Mouse (Mus musculus): Measurements from ENCODE around the gene Crybb1. TPM values are rescaled to one million over a fixed set of nuclear protein-coding genes. Genes with fewer than 3 reads are reported as not detected.

The Crybb1 gene
- total RNA-seq, 2 experiments from 2014 or later: 1.6 to 3.7 TPM

GRCm38 (mm10) chr5:112241849-112242248 is 13.8 kb upstream of the Crybb1 start:
- no peak for TF ChIP-seq CTCF (IDR thresholded peaks at IDR 0.05)
- intact Hi-C loops (cut with DNase I): loop anchor here (5.0 kb wide), 1 partner anchor 35 kb away; the partner anchor contains the start of gene Tpst2
- Histone ChIP-seq H3K27ac (no peak overlapping the region), H3K4me3 (no peak overlapping the region)
- no peak for DNase-seq

GRCm38 (mm10) chr5:112242361-112242778 is 13.2 kb upstream of the Crybb1 start:
- no peak for TF ChIP-seq CTCF (IDR thresholded peaks at IDR 0.05)
- no peak overlapping the region for H3K27ac ChIP-seq
- DNase-seq: no peak
- intact Hi-C loops (cut with DNase I): loop anchor here (5.0 kb wide), 1 partner anchor 35 kb away; the partner anchor contains the start of gene Tpst2
- no peak overlapping the region for H3K4me3 ChIP-seq

GRCm38 (mm10) chr5:112243041-112243440 is 12.6 kb upstream of the Crybb1 start:
- Histone ChIP-seq H3K27ac (no peak overlapping the region), H3K4me3 (no peak overlapping the region)
- no peak for TF ChIP-seq CTCF (IDR thresholded peaks at IDR 0.05)
- intact Hi-C loops (cut with DNase I): loop anchor here (5.0 kb wide), 1 partner anchor 34 kb away; the partner anchor contains the start of gene Tpst2
- no peak for DNase-seq

DNA sequence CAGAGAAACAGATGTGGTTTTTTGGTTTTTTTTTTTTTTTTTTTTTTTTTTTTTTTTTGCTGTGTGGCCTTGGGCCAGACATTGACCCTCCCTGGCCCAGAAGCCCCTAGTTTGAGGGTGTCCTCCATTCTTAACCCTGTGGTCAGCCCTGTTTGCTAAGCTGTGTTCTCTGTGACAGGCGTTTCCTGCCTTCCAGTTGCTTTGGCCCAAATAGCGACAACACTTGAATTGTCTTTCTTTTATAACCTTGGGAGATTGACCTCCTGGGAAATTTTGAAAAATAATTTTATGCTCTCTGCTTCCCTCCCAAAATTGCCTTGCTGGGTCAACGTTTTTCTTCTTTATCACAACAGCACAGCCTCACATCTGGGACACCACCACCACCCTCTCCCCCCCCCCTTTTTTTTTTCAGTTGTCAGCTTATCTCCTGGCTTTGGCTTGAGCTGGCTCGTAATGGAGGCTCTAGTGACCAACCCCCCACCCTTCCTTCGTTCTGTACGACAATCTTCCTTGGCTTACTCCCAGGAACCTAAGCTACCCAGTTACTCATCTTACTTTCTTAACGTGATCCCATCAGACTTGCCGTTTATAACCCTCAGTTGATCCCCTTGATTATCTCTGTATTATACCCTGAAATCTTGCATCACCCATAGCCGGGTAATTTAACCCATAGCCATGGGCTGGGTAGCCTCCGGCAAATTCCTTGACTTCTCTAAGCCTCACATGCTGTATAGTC is 11.9 kb upstream of the Crybb1 start:
- no peak for TF ChIP-seq CTCF (IDR thresholded peaks at IDR 0.05)
- intact Hi-C loops (cut with DNase I): loop anchor here (5.0 kb wide), 1 partner anchor 34 kb away; the partner anchor contains the start of gene Tpst2
- Histone ChIP-seq H3K4me3 (no peak overlapping the region), H3K27ac (no peak overlapping the region)
- no peak for DNase-seq

- Histone ChIP-seq H3K27ac (no peak overlapping the region), H3K4me3 (no peak overlapping the region)
- no peak for DNase-seq
- TF ChIP-seq CTCF (IDR thresholded peaks at IDR 0.05): no peak
- intact Hi-C loops (cut with DNase I): loop anchor here (5.0 kb wide), 1 partner anchor 33 kb away; the partner anchor contains the start of gene Tpst2
Measured at GRCm38 (mm10) chr5:112244275-112244562, 11.4 kb upstream of the Crybb1 start.

DNA sequence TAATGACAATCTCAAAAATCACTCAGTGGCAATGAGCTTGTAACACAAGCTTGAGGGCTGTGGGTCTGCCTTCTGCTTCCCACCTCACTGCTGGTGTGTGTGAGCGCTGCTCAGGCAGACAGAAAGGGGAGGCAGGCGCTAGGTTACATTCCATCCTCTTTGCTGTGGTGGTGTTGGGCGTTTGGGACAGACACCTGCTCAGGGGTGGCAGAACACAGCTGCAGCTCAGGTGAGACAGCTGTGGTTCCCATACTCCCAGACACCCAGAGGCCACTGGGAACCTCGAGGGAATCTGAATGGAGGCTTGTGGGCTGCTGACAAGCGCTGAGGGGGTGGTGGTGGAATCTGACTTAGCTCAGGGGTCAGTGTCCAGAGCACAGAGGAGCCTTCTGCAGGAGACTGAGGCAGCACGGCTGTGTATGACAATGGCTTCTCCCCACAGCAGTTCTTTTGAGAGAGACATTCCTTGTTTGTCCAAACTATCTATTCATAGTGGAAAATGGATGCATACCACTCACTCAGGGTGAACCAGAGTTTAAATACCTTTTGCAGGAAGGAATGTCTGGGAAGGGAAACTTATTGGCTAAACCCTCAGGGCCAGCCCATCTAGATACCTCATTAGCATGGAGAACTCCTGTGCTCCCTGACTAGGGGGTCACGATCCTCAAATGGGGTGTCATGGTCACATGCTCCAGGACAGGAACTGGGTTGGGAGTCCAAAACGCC is 10.6 kb upstream of the Crybb1 start:
- no peak for TF ChIP-seq CTCF (IDR thresholded peaks at IDR 0.05)
- DNase-seq: no peak
- no peak overlapping the region for H3K4me3 ChIP-seq
- intact Hi-C loops (cut with DNase I): loop anchor here (5.0 kb wide), 1 partner anchor 32 kb away; the partner anchor contains the start of gene Tpst2
- no peak overlapping the region for H3K27ac ChIP-seq

- Histone ChIP-seq H3K4me3 (no peak overlapping the region), H3K27ac (no peak overlapping the region)
- TF ChIP-seq CTCF (IDR thresholded peaks at IDR 0.05): no peak
- no peak for DNase-seq
- intact Hi-C loops (cut with DNase I): no loop called here
Measured at GRCm38 (mm10) chr5:112247399-112247798, 8.2 kb upstream of the Crybb1 start.

DNA sequence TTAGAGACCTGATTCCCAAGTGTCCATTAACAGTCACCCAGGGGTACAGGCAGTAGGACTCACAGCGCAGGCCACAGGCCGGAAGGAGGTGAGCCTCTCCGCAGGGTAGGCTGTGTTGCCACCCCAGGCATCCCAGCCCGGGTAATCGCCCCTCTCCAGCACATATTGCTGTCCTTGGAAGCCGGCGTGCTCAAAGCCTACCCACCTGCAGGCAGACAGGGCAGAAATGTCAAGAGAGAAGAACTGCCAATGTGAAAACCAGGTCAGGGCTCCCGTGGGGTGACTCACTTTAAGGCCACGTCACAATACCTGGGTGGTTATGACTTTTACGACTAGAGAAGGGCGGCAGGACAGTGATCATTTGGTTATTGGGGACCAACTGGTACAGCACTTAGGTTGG is 6.5 kb upstream of the Crybb1 start:
- DNase-seq: no peak
- no peak for TF ChIP-seq CTCF (IDR thresholded peaks at IDR 0.05)
- Histone ChIP-seq H3K27ac (no peak overlapping the region), H3K4me3 (no peak overlapping the region)
- intact Hi-C loops (cut with DNase I): no loop called here

- intact Hi-C loops (cut with DNase I): loop anchor here (5.0 kb wide), 1 partner anchor 40 kb away; no protein-coding TSS in a partner anchor
- Histone ChIP-seq H3K27ac (peak within 1 kb of the TSS; percentile 43; the same call in 1 of the 2 replicates), H3K4me3 (no peak within 1 kb of the TSS)
- peak; percentile 49 for DNase-seq
- TF ChIP-seq CTCF (IDR thresholded peaks at IDR 0.05): no peak
Measured at GRCm38 (mm10) chr5:112252400-112252799, 3.2 kb upstream of the Crybb1 start, which contains the start of gene Cryba4. Gene Cryba4, minus strand, starts transcription at chr5:112252518.

DNA sequence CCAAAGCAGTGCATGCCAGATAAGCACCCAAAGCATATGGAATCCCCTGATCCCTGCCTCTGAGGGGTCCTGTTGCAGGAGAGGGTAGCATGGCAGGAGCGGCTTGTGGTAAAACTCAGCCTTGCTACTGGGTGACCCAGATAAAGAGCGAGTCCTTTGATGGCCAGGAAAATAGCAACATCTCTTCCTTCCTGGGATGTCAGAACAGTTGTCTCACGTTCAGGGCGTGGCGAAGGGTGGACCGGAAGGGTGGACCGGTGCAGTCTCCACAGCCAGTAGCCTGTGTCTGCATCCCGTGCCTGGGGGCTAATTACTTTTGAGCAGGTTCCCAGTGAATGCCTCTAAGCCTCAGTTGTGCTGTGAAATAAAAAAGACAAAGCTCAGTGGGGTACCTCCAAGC is 2.4 kb upstream of the Crybb1 start:
- Histone ChIP-seq H3K4me3 (no peak overlapping the region), H3K27ac (no peak overlapping the region)
- DNase-seq: no peak
- no peak for TF ChIP-seq CTCF (IDR thresholded peaks at IDR 0.05)
- intact Hi-C loops (cut with DNase I): loop anchor here (5.0 kb wide), 1 partner anchor 39 kb away; no protein-coding TSS in a partner anchor

DNA sequence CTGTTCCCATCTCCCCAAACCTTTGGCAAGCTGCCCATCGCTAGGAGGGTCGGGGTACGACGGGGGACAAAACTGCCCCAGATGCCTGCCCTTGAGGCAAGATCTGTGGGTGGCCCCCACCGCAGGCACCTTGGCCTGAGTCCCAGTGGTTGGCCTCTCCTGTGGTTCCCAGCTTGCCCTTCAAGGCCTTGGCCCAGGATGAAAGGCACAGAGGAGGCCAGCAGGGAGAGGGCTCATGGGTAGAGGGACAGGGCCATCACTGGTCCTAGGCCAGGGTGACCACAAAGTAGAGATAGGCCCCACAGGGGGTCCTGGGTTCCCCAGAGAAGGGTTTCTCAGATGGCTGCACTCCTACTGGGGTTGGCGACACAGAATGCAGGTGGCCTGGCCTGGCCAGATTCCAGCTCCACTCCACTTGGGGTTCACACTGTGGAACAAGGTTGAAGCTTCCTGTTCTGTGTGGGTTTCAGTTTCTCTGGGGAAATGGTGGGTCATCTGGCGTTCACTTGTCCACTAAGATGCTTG is 1.3 kb upstream of the Crybb1 start:
- no peak overlapping the region for H3K4me3 ChIP-seq
- intact Hi-C loops (cut with DNase I): loop anchor here (5.0 kb wide), 1 partner anchor 38 kb away; no protein-coding TSS in a partner anchor
- H3K27ac ChIP-seq: peak overlapping the region; percentile 84
- TF ChIP-seq CTCF (IDR thresholded peaks at IDR 0.05): no peak
- peak; percentile 91 for DNase-seq

GRCm38 (mm10) chr5:112256457-112256856 is 842 bp downstream of the Crybb1 start:
- intact Hi-C loops (cut with DNase I): no loop called here
- no peak for DNase-seq
- TF ChIP-seq CTCF (IDR thresholded peaks at IDR 0.05): no peak

DNA sequence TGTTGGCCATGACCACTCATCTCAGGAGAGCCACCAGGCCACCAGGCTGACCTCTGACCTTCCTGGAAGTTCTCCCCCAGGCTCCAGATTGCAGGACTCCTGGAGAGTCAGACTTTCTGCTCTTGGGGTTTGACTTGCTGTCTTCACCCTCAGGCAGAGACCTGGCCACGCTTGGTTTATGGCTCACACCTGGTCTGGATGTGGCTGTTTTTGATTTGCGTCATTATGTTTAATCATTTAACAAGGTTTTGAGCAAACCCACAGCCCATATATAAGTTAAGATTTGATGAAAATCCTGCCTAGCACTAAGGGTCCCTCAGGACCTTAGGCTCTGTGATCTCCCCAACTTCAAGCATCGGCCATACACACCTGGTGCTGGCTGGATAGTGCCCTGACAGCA is 2.3 kb downstream of the Crybb1 start:
- no peak for TF ChIP-seq CTCF (IDR thresholded peaks at IDR 0.05)
- Histone ChIP-seq H3K4me3 (no peak overlapping the region), H3K27ac (no peak overlapping the region)
- intact Hi-C loops (cut with DNase I): no loop called here
- DNase-seq: no peak

More at GRCm38 (mm10) chr5:112256457-112256856, 842 bp downstream of the Crybb1 start:
- H3K4me3 ChIP-seq: no peak overlapping the region
- peak overlapping the region; percentile 84 for H3K27ac ChIP-seq
